Mouse (Mus musculus): Measurements from ENCODE around the gene Brf1. TPM values are rescaled to one million over a fixed set of nuclear protein-coding genes. Genes with fewer than 3 reads are reported as not detected.
A peak's percentile ranks its signal among the peaks of the same experiment; 100 is the strongest.

Gene Brf1
- polyA plus RNA-seq, 1 experiment from 2014 or later, result 70.1 TPM

GRCm38 (mm10) chr12:113023082-113023481, 22.6 kb upstream of the Brf1 start:
- WGBS, result 82% methylated on average over 4 of the region's 4 CpGs
- Histone ChIP-seq H3K9ac (replicated peaks; ENCODE audit: low read length) (no peak overlapping the region), H3K27me3 (ENCODE audit: insufficient read depth, low read length) (no peaks in the 10 kb centered on the region), H3K36me3 (ENCODE audit: insufficient read depth, low read length) (no peaks in the 10 kb centered on the region), H3K9me3 (ENCODE audit: low read length) (0 out of 2 replicates have a peak, but pooled peaks cover 3% of the 10 kb centered on the region), H3K27ac (ENCODE audit: low read length) (no peak overlapping the region), H3K4me2 (replicated peaks; ENCODE audit: low read depth, low read length) (no peak overlapping the region), H3K4me1 (ENCODE audit: insufficient read depth, low read length) (no peaks in the 10 kb centered on the region), H3K4me3 (ENCODE audit: low read length) (no peak overlapping the region)
- ATAC-seq (ENCODE audit: low FRiP score, low TSS enrichment), result no peak

DNA sequence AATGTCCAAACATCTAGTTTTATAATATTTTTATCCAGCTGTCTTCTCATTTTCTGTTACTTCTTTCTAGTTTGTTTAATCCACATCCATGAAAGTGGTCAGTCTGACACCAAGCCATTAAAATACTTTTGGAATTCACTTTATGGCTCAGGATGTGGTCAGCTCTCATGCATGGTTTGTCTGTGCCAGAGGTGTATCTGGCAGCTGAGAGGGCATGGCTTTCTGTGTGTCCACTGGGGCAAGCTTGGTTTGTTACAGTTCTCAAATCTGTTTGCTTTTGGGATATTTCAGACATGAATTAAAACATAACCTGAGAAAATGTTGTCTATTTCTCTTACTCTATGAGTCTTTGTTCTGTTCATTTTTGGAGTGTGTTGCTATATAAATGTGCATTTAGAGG, 21.0 kb upstream of the Brf1 start:
- Histone ChIP-seq H3K9ac (replicated peaks; ENCODE audit: low read length) (no peak overlapping the region), H3K27ac (ENCODE audit: low read length) (no peak overlapping the region), H3K9me3 (ENCODE audit: low read length) (0 out of 2 replicates have a peak, but pooled peaks cover under 1% of the 10 kb centered on the region), H3K4me3 (ENCODE audit: low read length) (no peak overlapping the region), H3K4me2 (replicated peaks; ENCODE audit: low read depth, low read length) (no peak overlapping the region), H3K4me1 (ENCODE audit: insufficient read depth, low read length) (peaks cover 8% of the 10 kb centered on the region), H3K36me3 (ENCODE audit: insufficient read depth, low read length) (no peaks in the 10 kb centered on the region), H3K27me3 (ENCODE audit: insufficient read depth, low read length) (no peaks in the 10 kb centered on the region)
- ATAC-seq (ENCODE audit: low FRiP score, low TSS enrichment), result no peak

GRCm38 (mm10) chr12:113018763-113019162, 18.3 kb upstream of the Brf1 start:
- H3K27me3 ChIP-seq (ENCODE audit: insufficient read depth, low read length), result no peaks in the 10 kb centered on the region
- H3K4me1 ChIP-seq (ENCODE audit: insufficient read depth, low read length), result peaks cover 20% of the 10 kb centered on the region
- no peak overlapping the region for H3K4me3 ChIP-seq (ENCODE audit: low read length)
- H3K9ac ChIP-seq (replicated peaks; ENCODE audit: low read length), result no peak overlapping the region
- H3K27ac ChIP-seq (ENCODE audit: low read length), result no peak overlapping the region
- no peak overlapping the region for H3K4me2 ChIP-seq (replicated peaks; ENCODE audit: low read depth, low read length)
- ATAC-seq (ENCODE audit: low FRiP score, low TSS enrichment), result no peak
- H3K36me3 ChIP-seq (ENCODE audit: insufficient read depth, low read length), result no peaks in the 10 kb centered on the region
- no peaks in the 10 kb centered on the region for H3K9me3 ChIP-seq (ENCODE audit: low read length)
- 74% methylated on average over 4 of the region's 4 CpGs for WGBS

DNA sequence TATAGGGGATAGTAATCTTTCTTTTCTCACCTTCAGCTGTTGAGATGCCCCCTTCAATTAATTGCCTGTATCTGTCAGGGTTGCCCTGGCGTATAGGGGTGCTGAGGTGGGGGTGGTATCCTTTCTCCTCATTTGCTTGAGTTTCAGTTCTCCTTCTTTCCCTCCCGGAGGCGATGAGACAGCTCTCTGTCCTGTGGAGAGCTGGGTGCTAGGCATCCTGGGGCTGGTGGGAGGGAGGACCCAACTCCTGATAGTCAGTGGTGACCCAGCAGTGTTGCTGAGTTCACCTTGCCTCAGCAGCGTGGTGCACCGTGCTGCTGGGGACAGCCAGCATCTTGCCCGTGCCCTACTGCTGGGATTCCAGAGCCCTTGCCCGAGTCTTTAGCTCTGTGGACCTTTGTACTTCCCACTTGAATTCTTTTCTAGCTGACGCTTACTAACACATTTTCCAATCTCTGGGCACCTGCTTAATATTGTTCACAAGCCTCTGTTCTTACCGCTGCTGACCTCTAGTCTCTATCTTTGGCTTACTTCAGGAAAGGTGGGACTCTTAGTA, 17.0 kb upstream of the Brf1 start:
- no peaks in the 10 kb centered on the region for H3K36me3 ChIP-seq (ENCODE audit: insufficient read depth, low read length)
- 73% methylated on average over 9 of the region's 9 CpGs for WGBS
- no peak for ATAC-seq (ENCODE audit: low FRiP score, low TSS enrichment)
- no peak overlapping the region for H3K9ac ChIP-seq (replicated peaks; ENCODE audit: low read length)
- peaks cover 28% of the 10 kb centered on the region for H3K4me1 ChIP-seq (ENCODE audit: insufficient read depth, low read length)
- no peaks in the 10 kb centered on the region for H3K27me3 ChIP-seq (ENCODE audit: insufficient read depth, low read length)
- H3K4me3 ChIP-seq (ENCODE audit: low read length), result no peak overlapping the region
- no peaks in the 10 kb centered on the region for H3K9me3 ChIP-seq (ENCODE audit: low read length)
- no peak overlapping the region for H3K27ac ChIP-seq (ENCODE audit: low read length)
- H3K4me2 ChIP-seq (replicated peaks; ENCODE audit: low read depth, low read length), result no peak overlapping the region

DNA sequence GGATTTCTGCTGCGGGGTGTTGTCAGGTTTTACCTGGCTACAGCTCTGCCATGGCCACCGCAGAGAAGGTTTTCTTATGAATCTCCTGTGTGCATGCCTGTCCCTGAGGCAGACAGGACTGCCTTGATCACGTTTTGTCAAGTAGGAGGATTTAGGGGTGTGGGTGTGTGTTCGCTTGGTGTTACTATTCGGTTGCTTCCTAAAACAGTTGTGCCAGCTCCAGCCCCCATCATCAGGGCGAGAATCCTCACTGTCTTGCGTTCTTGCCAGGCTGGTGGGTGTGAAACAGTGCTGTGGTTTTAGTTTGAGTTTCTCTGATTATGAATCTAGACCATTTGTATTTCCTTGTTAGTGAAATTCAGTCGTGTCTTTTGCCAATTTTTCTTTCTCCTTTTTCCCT, 16.5 kb upstream of the Brf1 start:
- ATAC-seq (ENCODE audit: low FRiP score, low TSS enrichment), result no peak
- Histone ChIP-seq H3K4me2 (replicated peaks; ENCODE audit: low read depth, low read length) (no peak overlapping the region), H3K27ac (ENCODE audit: low read length) (no peak overlapping the region), H3K9me3 (ENCODE audit: low read length) (no peaks in the 10 kb centered on the region), H3K27me3 (ENCODE audit: insufficient read depth, low read length) (no peaks in the 10 kb centered on the region), H3K9ac (replicated peaks; ENCODE audit: low read length) (no peak overlapping the region), H3K4me3 (ENCODE audit: low read length) (no peak overlapping the region), H3K4me1 (ENCODE audit: insufficient read depth, low read length) (peaks cover 28% of the 10 kb centered on the region), H3K36me3 (ENCODE audit: insufficient read depth, low read length) (no peaks in the 10 kb centered on the region)
- WGBS, result 76% methylated on average over 8 of the region's 8 CpGs

DNA sequence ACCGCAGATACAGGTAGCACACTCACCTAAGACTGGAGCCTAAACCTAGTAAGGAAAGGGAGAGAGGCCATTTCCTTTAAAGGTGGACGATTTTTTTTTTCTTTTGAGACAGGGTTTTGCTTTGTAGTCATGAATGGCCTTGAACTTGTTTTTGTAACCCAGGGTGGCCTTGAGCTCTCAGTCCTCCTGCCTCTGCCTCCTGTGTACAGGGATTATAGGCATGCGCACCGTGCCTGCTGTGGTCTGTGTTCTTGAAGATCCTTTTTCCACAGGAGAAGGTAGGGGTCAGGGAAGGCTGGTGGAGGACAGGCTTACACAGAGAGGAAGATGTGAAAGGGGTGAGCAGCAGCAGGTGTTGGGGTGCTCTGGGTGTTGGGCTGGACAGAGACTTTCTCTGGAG, 15.5 kb upstream of the Brf1 start:
- no peaks in the 10 kb centered on the region for H3K36me3 ChIP-seq (ENCODE audit: insufficient read depth, low read length)
- no peak for ATAC-seq (ENCODE audit: low FRiP score, low TSS enrichment)
- 68% methylated on average over 4 of the region's 4 CpGs for WGBS
- peaks cover 28% of the 10 kb centered on the region for H3K4me1 ChIP-seq (ENCODE audit: insufficient read depth, low read length)
- no peaks in the 10 kb centered on the region for H3K9me3 ChIP-seq (ENCODE audit: low read length)
- H3K27ac ChIP-seq (ENCODE audit: low read length), result no peak overlapping the region
- H3K27me3 ChIP-seq (ENCODE audit: insufficient read depth, low read length), result no peaks in the 10 kb centered on the region
- H3K4me2 ChIP-seq (replicated peaks; ENCODE audit: low read depth, low read length), result no peak overlapping the region; the same call in 1 of the 2 replicates
- H3K4me3 ChIP-seq (ENCODE audit: low read length), result no peak overlapping the region
- H3K9ac ChIP-seq (replicated peaks; ENCODE audit: low read length), result no peak overlapping the region

DNA sequence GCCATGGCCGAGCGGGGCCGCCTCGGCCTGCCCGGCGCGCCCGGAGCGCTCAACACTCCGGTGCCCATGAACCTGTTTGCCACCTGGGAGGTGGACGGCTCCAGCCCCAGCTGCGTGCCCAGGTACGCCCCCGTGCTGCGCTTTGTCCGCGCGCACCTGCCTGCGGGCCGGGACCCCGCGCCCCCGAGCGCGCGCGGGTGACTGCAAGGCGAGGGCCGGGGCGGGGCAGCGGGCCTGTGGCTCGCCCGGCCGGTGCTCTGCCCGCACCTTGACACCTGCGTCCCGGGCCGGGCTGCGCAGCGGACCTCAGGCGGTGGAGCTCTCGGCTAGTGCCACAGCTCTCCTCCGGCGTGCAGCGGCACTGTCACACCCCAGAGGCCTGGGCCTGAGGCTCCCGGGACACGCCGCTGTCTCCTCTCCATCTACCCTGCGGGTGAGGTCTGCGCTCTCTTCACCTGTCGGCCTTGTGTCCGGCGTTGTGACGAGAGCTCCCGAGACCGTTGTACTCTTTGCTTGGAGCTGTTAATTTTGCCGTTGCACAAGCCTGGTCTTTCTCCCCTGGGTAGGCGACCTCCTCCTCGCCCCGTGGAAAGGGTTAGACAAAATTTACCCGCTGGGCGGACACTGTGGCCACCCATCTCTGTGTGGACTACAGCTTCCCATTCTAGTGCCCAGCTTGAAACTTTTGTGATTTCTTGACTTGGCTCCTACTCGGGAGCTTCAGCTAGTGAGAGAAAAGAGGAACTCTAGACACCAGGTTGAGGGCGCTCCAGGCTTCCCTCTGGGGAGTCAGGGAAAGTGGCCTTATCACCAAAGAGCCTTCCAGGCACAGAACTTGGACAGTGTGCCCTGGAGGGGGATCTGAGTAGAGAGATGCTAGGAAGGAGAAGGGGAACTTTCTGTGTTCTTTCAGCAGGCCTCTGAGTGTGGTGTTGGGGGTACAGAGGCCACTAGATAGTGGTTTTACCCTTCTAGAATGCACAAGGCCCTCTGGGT, 14.4 kb upstream of the Brf1 start:
- Histone ChIP-seq H3K4me2 (replicated peaks; ENCODE audit: low read depth, low read length) (peak overlapping the region; percentile 87), H3K9me3 (ENCODE audit: low read length) (no peaks in the 10 kb centered on the region), H3K27ac (ENCODE audit: low read length) (peak overlapping the region; percentile 75), H3K27me3 (ENCODE audit: insufficient read depth, low read length) (no peaks in the 10 kb centered on the region), H3K9ac (replicated peaks; ENCODE audit: low read length) (peak overlapping the region; percentile 91), H3K36me3 (ENCODE audit: insufficient read depth, low read length) (no peaks in the 10 kb centered on the region), H3K4me1 (ENCODE audit: insufficient read depth, low read length) (peaks cover 28% of the 10 kb centered on the region), H3K4me3 (ENCODE audit: low read length) (peak overlapping the region; percentile 85)
- WGBS, result under 1% methylated on average over 62 of the region's 64 CpGs
- peak; percentile 50 for ATAC-seq (ENCODE audit: low FRiP score, low TSS enrichment)

DNA sequence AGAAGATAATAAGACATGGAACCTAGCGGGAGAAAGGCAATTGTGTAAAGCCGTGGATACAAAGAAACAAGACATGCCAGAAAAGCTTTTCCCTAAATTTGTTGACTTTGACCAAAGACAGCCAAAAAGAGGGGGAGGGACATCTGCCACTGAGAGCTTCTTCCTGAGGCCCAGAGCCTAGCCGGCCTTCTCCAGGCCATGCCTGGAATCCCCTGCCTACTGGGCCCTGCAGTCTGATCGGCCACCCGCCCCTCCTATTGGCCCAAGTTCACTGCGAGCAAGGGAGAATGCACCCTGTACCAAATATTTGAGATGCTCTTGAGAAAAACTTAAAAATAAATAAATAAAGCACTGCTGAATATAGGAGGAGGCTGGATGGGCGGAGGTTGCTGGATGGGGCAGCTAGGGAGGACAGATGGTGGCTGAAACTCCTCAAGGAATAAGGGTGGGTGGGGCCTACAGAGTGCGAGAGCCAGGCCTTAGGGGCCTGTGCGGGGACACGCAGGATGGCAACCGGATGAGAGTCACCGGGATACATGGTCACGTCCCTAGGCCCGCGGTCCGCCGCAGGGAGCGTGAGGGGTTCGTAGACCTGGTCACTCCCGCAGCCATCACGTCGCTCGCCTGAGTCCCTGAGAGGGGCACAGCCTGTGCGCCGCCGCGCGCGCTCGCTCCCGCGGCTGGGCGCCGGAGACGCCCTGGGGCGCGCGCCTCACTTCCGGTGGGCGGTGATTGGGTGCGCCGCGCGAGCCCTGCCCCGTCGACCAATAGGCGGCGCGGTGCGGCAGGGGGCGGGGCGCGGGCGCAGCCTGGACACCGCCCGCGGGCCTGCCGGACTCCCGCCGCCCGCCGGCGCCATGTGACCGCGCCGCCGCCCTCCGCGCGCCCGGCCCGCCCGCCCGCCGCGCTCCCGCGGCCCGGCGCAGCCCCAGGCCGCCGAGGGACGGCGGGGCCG, 13.4 kb upstream of the Brf1 start, which contains the start of gene Pacs2:
Gene Pacs2 (plus strand): TSS at position 905 of the 955 bp plus-strand sequence.
- Histone ChIP-seq H3K36me3 (ENCODE audit: insufficient read depth, low read length) (no peaks in the 10 kb centered on the region), H3K4me1 (ENCODE audit: insufficient read depth, low read length) (peaks cover 28% of the 10 kb centered on the region), H3K9ac (replicated peaks; ENCODE audit: low read length) (peak within 1 kb of the TSS; percentile 91), H3K4me2 (replicated peaks; ENCODE audit: low read depth, low read length) (peak within 1 kb of the TSS; percentile 87), H3K4me3 (ENCODE audit: low read length) (peak within 1 kb of the TSS; percentile 85), H3K9me3 (ENCODE audit: low read length) (no peaks in the 10 kb centered on the region), H3K27me3 (ENCODE audit: insufficient read depth, low read length) (no peaks in the 10 kb centered on the region), H3K27ac (ENCODE audit: low read length) (peak within 1 kb of the TSS; percentile 88)
- WGBS, result 3% methylated on average over 84 of the region's 85 CpGs
- peak; percentile 95 for ATAC-seq (ENCODE audit: low FRiP score, low TSS enrichment)

- H3K4me2 ChIP-seq (replicated peaks; ENCODE audit: low read depth, low read length), result peak overlapping the region; percentile 62; the same call in 1 of the 2 replicates
- 74% methylated on average over 3 of the region's 3 CpGs for WGBS
- no peaks in the 10 kb centered on the region for H3K36me3 ChIP-seq (ENCODE audit: insufficient read depth, low read length)
- H3K27me3 ChIP-seq (ENCODE audit: insufficient read depth, low read length), result no peaks in the 10 kb centered on the region
- ATAC-seq (ENCODE audit: low FRiP score, low TSS enrichment), result no peak
- H3K4me1 ChIP-seq (ENCODE audit: insufficient read depth, low read length), result peaks cover 28% of the 10 kb centered on the region
- peak overlapping the region; percentile 88 for H3K27ac ChIP-seq (ENCODE audit: low read length)
- peak overlapping the region; percentile 78 for H3K9ac ChIP-seq (replicated peaks; ENCODE audit: low read length)
- H3K9me3 ChIP-seq (ENCODE audit: low read length), result no peaks in the 10 kb centered on the region
- H3K4me3 ChIP-seq (ENCODE audit: low read length), result no peak overlapping the region
Observed at GRCm38 (mm10) chr12:113013021-113013491, 12.6 kb upstream of the Brf1 start.
